Comparison of ENCODE assay signal across 8 mouse cellular contexts in genomic region chr19:36214188-36214968, GRCm38 (mm10).
DNase-seq lines count a peak whose midpoint lies in the region; ATAC-seq and TF ChIP-seq lines count a peak whose summit lies in the region.

No protein-coding gene starts in this region.

- H3K4me1 ChIP-seq in embryonic facial prominence, embryonic 15.5 days = peaks cover 14% of the 10 kb centered on the region
- H3K4me1 ChIP-seq in heart, postnatal 0 days (ENCODE audit: control insufficient read depth, insufficient read depth) = peaks cover 17% of the 10 kb centered on the region

- H3K4me2 ChIP-seq in embryonic facial prominence, embryonic 15.5 days (replicated peaks) = peak overlapping the region; percentile 26; the same call in 1 of the 2 replicates
- H3K4me2 ChIP-seq in heart, postnatal 0 days (ENCODE audit: low read depth, low read length) = no peak overlapping the region

- no peak overlapping the region for H3K4me3 ChIP-seq in embryonic facial prominence, embryonic 15.5 days (replicated peaks)
- no peak overlapping the region for H3K4me3 ChIP-seq in heart, postnatal 0 days (ENCODE audit: low read depth, low read length)

- no peaks in the 10 kb centered on the region for H3K27me3 ChIP-seq in embryonic facial prominence, embryonic 15.5 days
- H3K27me3 ChIP-seq in heart, postnatal 0 days (ENCODE audit: control insufficient read depth, insufficient read depth, low read length) = no peaks in the 10 kb centered on the region

- 16% methylated on average over 7 of the region's 7 CpGs for WGBS in embryonic facial prominence, embryonic 15.5 days
- WGBS in heart, postnatal 0 days = 39% methylated on average over 7 of the region's 7 CpGs

- TF ChIP-seq EP300 in heart, postnatal 0 days (IDR thresholded peaks at IDR 0.05; ENCODE audit: low read depth) = 0 out of 2 replicates have a peak, but pooled peaks have one; percentile 50

- H3K9me3 ChIP-seq in embryonic facial prominence, embryonic 15.5 days (replicated peaks) = no peaks in the 10 kb centered on the region
- no peaks in the 10 kb centered on the region for H3K9me3 ChIP-seq in heart, postnatal 0 days (replicated peaks; ENCODE audit: control insufficient read depth, low read length)

- DNase-seq in layer of hippocampus, adult 8-10 months (ENCODE audit: low spot score in 2 of 2) = peak; percentile 11 to 25
- no peak for DNase-seq in layer of hippocampus, postnatal 14 days (ENCODE audit: low spot score in 2 of 2)
- peak; percentile 90 for DNase-seq in heart, postnatal 0 days (ENCODE audit: low spot score)
- DNase-seq in kidney, postnatal 25 days = peak; percentile 65 to 71
- DNase-seq in right cerebral cortex, postnatal 36 days (ENCODE audit: low spot score in 2 of 2) = peak; percentile 41 to 52

- no peaks in the 10 kb centered on the region for H3K36me3 ChIP-seq in embryonic facial prominence, embryonic 15.5 days
- no peaks in the 10 kb centered on the region for H3K36me3 ChIP-seq in heart, postnatal 0 days (replicated peaks; ENCODE audit: control insufficient read depth, insufficient read depth, low read length)

- 0 out of 2 replicates have a peak overlapping the region, but pooled peaks have one; percentile 4 for H3K27ac ChIP-seq in embryonic facial prominence, embryonic 15.5 days (replicated peaks)
- H3K27ac ChIP-seq in heart, postnatal 0 days (ENCODE audit: low read depth) = peak overlapping the region; percentile 36

- H3K9ac ChIP-seq in embryonic facial prominence, embryonic 15.5 days = no peak overlapping the region
- H3K9ac ChIP-seq in heart, postnatal 0 days (replicated peaks; ENCODE audit: low read depth, low read length) = no peak overlapping the region

- TF ChIP-seq CTCF in heart, postnatal 0 days (IDR thresholded peaks at IDR 0.05; ENCODE audit: low read depth) = no peak

- peak; percentile 89 for ATAC-seq in embryonic facial prominence, embryonic 15.5 days (ENCODE audit: insufficient number of reproducible peaks, low FRiP score, low TSS enrichment, low read depth)
- peak; percentile 92 for ATAC-seq in heart, postnatal 0 days (ENCODE audit: insufficient read depth, low read depth)
- ATAC-seq in megakaryocyte progenitor cell, adult 5-6 weeks (replicated peaks; ENCODE audit: poor library complexity) = 0 out of 2 replicates have a peak, but pooled peaks have one; percentile 14
- ATAC-seq in CD4-positive, CD25-positive, alpha-beta regulatory T cell, adult 4 months = no peak

Comparison
In these comparisons a context has a peak if more than half of its experiments do, and no peak if none do; other contexts are left out.
1. DNase-seq: peak in layer of hippocampus, adult 8-10 months (2 of 2), heart, postnatal 0 days (single experiment), kidney, postnatal 25 days (2 of 2) and right cerebral cortex, postnatal 36 days (2 of 2); none in layer of hippocampus, postnatal 14 days (0 of 2).